Mouse (Mus musculus): ENCODE results near the gene Galnt4. TPM values are rescaled to one million over a fixed set of nuclear protein-coding genes. Genes with fewer than 3 reads are reported as not detected.
A peak's percentile ranks its signal among the peaks of the same experiment; 100 is the strongest.

Galnt4 gene
- polyA plus RNA-seq, 1 experiment from 2014 or later, result 14.7 TPM

GRCm38 (mm10) chr10:99117876-99118275 is 9.9 kb downstream of the Galnt4 start:
- 0 out of 2 replicates have a peak, but pooled peaks cover 8% of the 10 kb centered on the region for H3K4me1 ChIP-seq (ENCODE audit: control insufficient read depth, insufficient read depth, low read length)
- DNase-seq (ENCODE audit: low spot score), result no peak
- WGBS, result 68% methylated on average over 10 of the region's 10 CpGs

DNA sequence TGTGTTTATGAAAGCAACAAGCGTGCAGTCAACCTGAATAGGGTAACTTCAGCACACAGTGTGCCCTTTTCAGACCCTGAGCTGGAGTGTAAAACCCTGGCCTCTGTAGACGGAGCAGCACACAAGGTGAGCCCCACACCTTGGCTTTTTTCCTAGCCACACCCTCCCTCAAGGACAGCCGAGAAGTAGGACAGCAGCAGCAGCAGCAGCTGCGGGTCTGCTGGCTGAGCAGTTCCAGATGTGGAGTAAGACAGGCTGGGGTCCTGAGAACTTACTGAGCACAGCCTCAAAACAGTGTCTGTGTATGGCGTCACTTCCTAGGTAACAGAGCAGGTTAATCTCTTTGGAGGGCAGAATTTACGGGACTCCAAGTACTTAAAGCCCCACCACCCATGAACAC is 10.7 kb downstream of the Galnt4 start:
- no peak overlapping the region for H3K27ac ChIP-seq (replicated peaks; ENCODE audit: low read depth, low read length)
- 37% methylated on average over 6 of the region's 6 CpGs for WGBS
- H3K36me3 ChIP-seq (ENCODE audit: control insufficient read depth, insufficient read depth, low read length), result no peaks in the 10 kb centered on the region
- DNase-seq (ENCODE audit: low spot score) (peak; percentile 66), ATAC-seq (ENCODE audit: low read depth) (peak; percentile 75)
- H3K9me3 ChIP-seq (ENCODE audit: control insufficient read depth, low read length), result no peaks in the 10 kb centered on the region
- H3K27me3 ChIP-seq (replicated peaks; ENCODE audit: control insufficient read depth, insufficient read depth, low read length), result no peaks in the 10 kb centered on the region
- 0 out of 2 replicates have a peak, but pooled peaks cover 8% of the 10 kb centered on the region for H3K4me1 ChIP-seq (ENCODE audit: control insufficient read depth, insufficient read depth, low read length)
- H3K9ac ChIP-seq (ENCODE audit: low read depth, low read length), result no peak overlapping the region
- H3K4me2 ChIP-seq (ENCODE audit: low read depth, low read length), result no peak overlapping the region
- no peak overlapping the region for H3K4me3 ChIP-seq (ENCODE audit: low read depth, low read length)

More at GRCm38 (mm10) chr10:99117876-99118275, 9.9 kb downstream of the Galnt4 start:
- Histone ChIP-seq H3K9ac (ENCODE audit: low read depth, low read length) (no peak overlapping the region), H3K36me3 (ENCODE audit: control insufficient read depth, insufficient read depth, low read length) (no peaks in the 10 kb centered on the region), H3K27me3 (replicated peaks; ENCODE audit: control insufficient read depth, insufficient read depth, low read length) (no peaks in the 10 kb centered on the region), H3K27ac (replicated peaks; ENCODE audit: low read depth, low read length) (no peak overlapping the region), H3K4me3 (ENCODE audit: low read depth, low read length) (no peak overlapping the region), H3K4me2 (ENCODE audit: low read depth, low read length) (no peak overlapping the region), H3K9me3 (ENCODE audit: control insufficient read depth, low read length) (no peaks in the 10 kb centered on the region)
- no peak for ATAC-seq (ENCODE audit: low read depth)

- no peak for ATAC-seq (ENCODE audit: low read depth)
- H3K9ac ChIP-seq (ENCODE audit: low read depth, low read length), result no peak overlapping the region
- 0 out of 2 replicates have a peak, but pooled peaks cover 8% of the 10 kb centered on the region for H3K4me1 ChIP-seq (ENCODE audit: control insufficient read depth, insufficient read depth, low read length)
- no peaks in the 10 kb centered on the region for H3K27me3 ChIP-seq (replicated peaks; ENCODE audit: control insufficient read depth, insufficient read depth, low read length)
- 83% methylated on average over 4 of the region's 4 CpGs for WGBS
- no peak overlapping the region for H3K4me2 ChIP-seq (ENCODE audit: low read depth, low read length)
- DNase-seq (ENCODE audit: low spot score), result no peak
- no peak overlapping the region for H3K27ac ChIP-seq (replicated peaks; ENCODE audit: low read depth, low read length)
- no peaks in the 10 kb centered on the region for H3K36me3 ChIP-seq (ENCODE audit: control insufficient read depth, insufficient read depth, low read length)
- no peak overlapping the region for H3K4me3 ChIP-seq (ENCODE audit: low read depth, low read length)
- H3K9me3 ChIP-seq (ENCODE audit: control insufficient read depth, low read length), result no peaks in the 10 kb centered on the region
Measured at GRCm38 (mm10) chr10:99119471-99119870, 11.5 kb downstream of the Galnt4 start.

DNA sequence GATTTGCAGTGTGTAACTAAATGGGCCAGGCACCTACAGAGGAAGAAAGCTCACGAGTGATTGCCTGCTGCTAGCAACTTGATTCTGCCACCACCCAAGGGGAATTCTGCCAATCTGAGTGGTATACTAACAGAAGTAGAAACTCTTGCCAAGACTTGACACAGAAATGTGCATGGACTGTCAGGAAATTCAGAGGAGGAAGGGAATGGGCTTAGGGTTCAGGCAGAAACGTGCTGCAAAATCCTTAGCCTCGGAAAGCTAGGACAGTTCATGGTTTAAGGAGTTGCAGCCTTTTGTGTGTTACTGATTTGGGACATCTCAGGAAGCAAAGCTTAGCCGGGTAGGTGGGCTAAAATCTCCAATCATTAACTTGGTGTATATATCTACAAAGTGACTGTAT is 18.3 kb downstream of the Galnt4 start, which contains the start of gene Phxr2:
Gene Phxr2, minus strand, starts transcription at position 101 of the 400 bp plus-strand sequence.
- Histone ChIP-seq H3K4me1 (ENCODE audit: control insufficient read depth, insufficient read depth, low read length) (no peaks in the 10 kb centered on the region), H3K9me3 (ENCODE audit: control insufficient read depth, low read length) (no peaks in the 10 kb centered on the region), H3K36me3 (ENCODE audit: control insufficient read depth, insufficient read depth, low read length) (no peaks in the 10 kb centered on the region), H3K27me3 (replicated peaks; ENCODE audit: control insufficient read depth, insufficient read depth, low read length) (no peaks in the 10 kb centered on the region), H3K9ac (ENCODE audit: low read depth, low read length) (no peak within 1 kb of the TSS), H3K4me3 (ENCODE audit: low read depth, low read length) (no peak within 1 kb of the TSS), H3K4me2 (ENCODE audit: low read depth, low read length) (no peak within 1 kb of the TSS), H3K27ac (replicated peaks; ENCODE audit: low read depth, low read length) (no peak within 1 kb of the TSS)
- ATAC-seq (ENCODE audit: low read depth) (no peak), DNase-seq (ENCODE audit: low spot score) (no peak)
- 78% methylated on average over 4 of the region's 4 CpGs for WGBS

- no peaks in the 10 kb centered on the region for H3K4me1 ChIP-seq (ENCODE audit: control insufficient read depth, insufficient read depth, low read length)
- no peaks in the 10 kb centered on the region for H3K36me3 ChIP-seq (ENCODE audit: control insufficient read depth, insufficient read depth, low read length)
- H3K9me3 ChIP-seq (ENCODE audit: control insufficient read depth, low read length), result no peaks in the 10 kb centered on the region
- no peak overlapping the region for H3K4me3 ChIP-seq (ENCODE audit: low read depth, low read length)
- H3K9ac ChIP-seq (ENCODE audit: low read depth, low read length), result no peak overlapping the region
- no peak for ATAC-seq (ENCODE audit: low read depth)
- DNase-seq (ENCODE audit: low spot score), result no peak
- no peak overlapping the region for H3K4me2 ChIP-seq (ENCODE audit: low read depth, low read length)
- WGBS, result 88% methylated on average over 14 of the region's 14 CpGs
- H3K27ac ChIP-seq (replicated peaks; ENCODE audit: low read depth, low read length), result no peak overlapping the region
- H3K27me3 ChIP-seq (replicated peaks; ENCODE audit: control insufficient read depth, insufficient read depth, low read length), result no peaks in the 10 kb centered on the region
Measured at GRCm38 (mm10) chr10:99126954-99127353, 19.0 kb downstream of the Galnt4 start.

GRCm38 (mm10) chr10:99127691-99128261 is 19.8 kb downstream of the Galnt4 start:
- H3K27ac ChIP-seq (replicated peaks; ENCODE audit: low read depth, low read length), result no peak overlapping the region
- H3K9ac ChIP-seq (ENCODE audit: low read depth, low read length), result no peak overlapping the region
- H3K36me3 ChIP-seq (ENCODE audit: control insufficient read depth, insufficient read depth, low read length), result 0 out of 2 replicates have a peak, but pooled peaks cover under 1% of the 10 kb centered on the region
- DNase-seq (ENCODE audit: low spot score) (peak; percentile 38), ATAC-seq (ENCODE audit: low read depth) (no peak)
- 64% methylated on average over 11 of the region's 11 CpGs for WGBS
- no peak overlapping the region for H3K4me2 ChIP-seq (ENCODE audit: low read depth, low read length)
- no peaks in the 10 kb centered on the region for H3K4me1 ChIP-seq (ENCODE audit: control insufficient read depth, insufficient read depth, low read length)
- no peaks in the 10 kb centered on the region for H3K9me3 ChIP-seq (ENCODE audit: control insufficient read depth, low read length)
- no peak overlapping the region for H3K4me3 ChIP-seq (ENCODE audit: low read depth, low read length)
- no peaks in the 10 kb centered on the region for H3K27me3 ChIP-seq (replicated peaks; ENCODE audit: control insufficient read depth, insufficient read depth, low read length)

DNA sequence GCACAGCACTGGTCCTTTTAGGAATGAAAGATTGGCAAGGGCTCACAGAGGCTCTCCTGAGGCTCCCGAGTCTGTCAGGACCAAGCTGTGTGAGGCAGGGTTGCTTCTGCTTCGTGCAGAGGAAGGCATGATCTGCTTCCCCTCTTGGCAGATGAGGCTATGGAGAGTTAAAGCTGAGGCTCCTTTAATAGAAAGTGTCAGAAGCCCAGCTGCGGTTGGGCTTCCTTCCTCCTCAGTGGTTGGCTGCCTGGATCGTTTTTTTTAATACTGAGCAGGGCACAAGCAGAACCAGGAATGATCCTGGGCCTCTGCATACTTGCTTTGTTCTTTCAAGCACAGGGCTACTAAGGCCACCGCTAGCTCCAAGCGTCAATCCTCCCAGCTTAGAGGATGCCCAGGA is 22.7 kb downstream of the Galnt4 start:
- Histone ChIP-seq H3K9ac (ENCODE audit: low read depth, low read length) (no peak overlapping the region), H3K27me3 (replicated peaks; ENCODE audit: control insufficient read depth, insufficient read depth, low read length) (no peaks in the 10 kb centered on the region), H3K4me3 (ENCODE audit: low read depth, low read length) (no peak overlapping the region), H3K27ac (replicated peaks; ENCODE audit: low read depth, low read length) (no peak overlapping the region), H3K4me1 (ENCODE audit: control insufficient read depth, insufficient read depth, low read length) (no peaks in the 10 kb centered on the region), H3K9me3 (ENCODE audit: control insufficient read depth, low read length) (no peaks in the 10 kb centered on the region), H3K36me3 (ENCODE audit: control insufficient read depth, insufficient read depth, low read length) (peaks cover 2% of the 10 kb centered on the region; the same call in 1 of the 2 replicates), H3K4me2 (ENCODE audit: low read depth, low read length) (no peak overlapping the region)
- ATAC-seq (ENCODE audit: low read depth) (0 out of 2 replicates have a peak, but pooled peaks have one; percentile 7), DNase-seq (ENCODE audit: low spot score) (peak; percentile 39)
- WGBS, result 50% methylated on average over 6 of the region's 6 CpGs

- Histone ChIP-seq H3K4me3 (ENCODE audit: low read depth, low read length) (no peak overlapping the region), H3K4me2 (ENCODE audit: low read depth, low read length) (no peak overlapping the region), H3K9me3 (ENCODE audit: control insufficient read depth, low read length) (no peaks in the 10 kb centered on the region), H3K36me3 (ENCODE audit: control insufficient read depth, insufficient read depth, low read length) (peaks cover 2% of the 10 kb centered on the region; the same call in 1 of the 2 replicates), H3K4me1 (ENCODE audit: control insufficient read depth, insufficient read depth, low read length) (no peaks in the 10 kb centered on the region), H3K27ac (replicated peaks; ENCODE audit: low read depth, low read length) (no peak overlapping the region), H3K9ac (ENCODE audit: low read depth, low read length) (no peak overlapping the region), H3K27me3 (replicated peaks; ENCODE audit: control insufficient read depth, insufficient read depth, low read length) (no peaks in the 10 kb centered on the region)
- WGBS, result 74% methylated on average over 5 of the region's 5 CpGs
- DNase-seq (ENCODE audit: low spot score) (no peak), ATAC-seq (ENCODE audit: low read depth) (no peak)
Measured at GRCm38 (mm10) chr10:99131298-99131697, 23.3 kb downstream of the Galnt4 start.

GRCm38 (mm10) chr10:99132189-99132588 is 24.2 kb downstream of the Galnt4 start:
- Histone ChIP-seq H3K27me3 (replicated peaks; ENCODE audit: control insufficient read depth, insufficient read depth, low read length) (no peaks in the 10 kb centered on the region), H3K9me3 (ENCODE audit: control insufficient read depth, low read length) (no peaks in the 10 kb centered on the region), H3K4me1 (ENCODE audit: control insufficient read depth, insufficient read depth, low read length) (no peaks in the 10 kb centered on the region), H3K27ac (replicated peaks; ENCODE audit: low read depth, low read length) (no peak overlapping the region), H3K4me3 (ENCODE audit: low read depth, low read length) (no peak overlapping the region), H3K9ac (ENCODE audit: low read depth, low read length) (no peak overlapping the region), H3K4me2 (ENCODE audit: low read depth, low read length) (no peak overlapping the region), H3K36me3 (ENCODE audit: control insufficient read depth, insufficient read depth, low read length) (peaks cover 2% of the 10 kb centered on the region; the same call in 1 of the 2 replicates)
- DNase-seq (ENCODE audit: low spot score) (peak; percentile 82), ATAC-seq (ENCODE audit: low read depth) (peak; percentile 89)
- 71% methylated on average over 6 of the region's 6 CpGs for WGBS
